Mouse (Mus musculus): ENCODE results near the gene Rangrf. TPM values are rescaled to one million over a fixed set of nuclear protein-coding genes. Genes with fewer than 3 reads are reported as not detected.
"Not testable (repeated sequence)": the region's sequence is repeated elsewhere in the genome, so short reads cannot be mapped to it uniquely, and the experiment has no call there.

The Rangrf gene
- 10 to 100 TPM; 54.2 to 57.7 TPM for total RNA-seq (2021)
- long read RNA-seq, experiment 1, transcript Rangrf-201 (5 exons, 820 nt), result major isoform, 21 of 27 reads
- long read RNA-seq, experiment 1, partial matches to known transcripts, result 2 of 27 reads
- long read RNA-seq, experiment 1, other reads (novel, unspliced or antisense), result 2 of 27 reads
- long read RNA-seq, experiment 2, transcript Rangrf-201 (5 exons, 820 nt), result major isoform, 22 of 25 reads
- long read RNA-seq, experiment 2, partial matches to known transcripts, result 2 of 25 reads
- long read RNA-seq, experiment 2, other reads (novel, unspliced or antisense), result 1 of 25 reads

DNA sequence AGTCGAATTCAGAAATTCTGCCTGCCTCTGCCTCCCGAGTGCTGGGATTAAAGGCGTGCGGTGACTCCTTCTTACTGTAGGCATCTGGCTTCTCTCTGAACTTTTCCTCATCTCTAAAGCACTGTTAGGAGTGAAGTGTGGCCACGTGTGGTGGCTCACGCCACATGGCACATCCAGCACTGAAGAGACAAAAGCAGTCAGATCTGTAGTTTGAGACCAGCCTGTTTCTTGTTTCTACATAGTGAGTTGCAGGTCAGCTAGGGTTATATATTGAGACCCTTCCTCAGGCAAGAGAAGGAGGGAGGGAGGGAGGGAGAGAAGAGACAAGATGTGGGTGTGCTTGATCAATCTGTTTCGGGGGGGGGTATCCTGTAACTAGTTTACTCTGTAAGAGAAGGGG, at the start of gene Rangrf:
Rangrf (minus strand) TSS at position 101 of the 400 bp plus-strand sequence.
- no peak for DNase-seq
- intact Hi-C loops (cut with DNase I; ENCODE audit: low total_unique reads), result no loop called here

GRCm38 (mm10) chr11:69020691-69021090, 45.7 kb upstream of the Rangrf start:
- intact Hi-C loops (cut with DNase I; ENCODE audit: low total_unique reads), result no loop called here
- no peak for DNase-seq

DNA sequence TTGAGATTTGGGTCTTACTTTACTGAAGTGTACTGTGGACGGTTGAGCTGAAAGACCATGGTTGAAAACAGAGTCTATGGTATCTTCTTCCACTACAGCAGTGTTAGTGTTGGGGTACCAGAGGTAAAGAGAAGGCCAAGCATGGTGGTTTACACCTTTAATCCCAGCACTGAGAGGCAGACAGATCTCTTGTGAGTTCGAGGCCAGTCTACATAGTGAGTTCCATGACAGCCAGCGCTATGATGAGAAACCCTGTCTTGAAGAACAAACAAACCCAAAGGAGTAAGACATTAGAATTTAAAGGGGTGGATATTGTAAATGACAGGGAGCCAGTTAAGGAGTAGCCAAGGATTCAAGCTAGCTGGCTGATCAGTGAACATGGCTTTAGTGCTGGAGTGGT, 41.8 kb upstream of the Rangrf start:
- intact Hi-C loops (cut with DNase I; ENCODE audit: low total_unique reads), result no loop called here

GRCm38 (mm10) chr11:69015644-69016441, 40.9 kb upstream of the Rangrf start, which contains the start of gene Ctc1:
Gene Ctc1, plus strand, starts transcription at chr11:69015911.
- intact Hi-C loops (cut with DNase I; ENCODE audit: low total_unique reads), result no loop called here
- DNase-seq, result peak; percentile 89

More for the DNA sequence above, 41.8 kb upstream of the Rangrf start:
- no peak for DNase-seq

- intact Hi-C loops (cut with DNase I; ENCODE audit: low total_unique reads), result no loop called here
- peak; percentile 88 for DNase-seq
Observed at GRCm38 (mm10) chr11:69012071-69012601, 37.2 kb upstream of the Rangrf start.

DNA sequence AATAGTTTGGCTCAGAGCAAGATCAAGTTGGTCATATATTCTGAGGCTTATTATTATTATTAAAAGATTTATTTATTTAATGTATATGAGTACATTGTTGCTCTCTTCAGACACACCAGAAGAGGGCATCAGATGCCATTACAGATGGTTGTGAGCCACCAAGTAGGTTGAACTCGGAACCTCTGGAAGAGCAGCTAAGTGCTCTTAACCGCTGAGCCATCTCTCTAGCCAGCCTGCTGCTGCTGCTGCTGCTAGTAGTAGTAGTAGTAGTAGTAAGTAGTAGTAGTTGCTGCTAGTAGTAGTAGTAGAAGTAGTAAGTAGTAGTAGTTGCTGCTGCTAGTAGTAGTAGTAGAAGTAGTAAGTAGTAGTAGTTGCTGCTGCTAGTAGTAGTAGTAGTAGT, 36.5 kb upstream of the Rangrf start:
- intact Hi-C loops (cut with DNase I; ENCODE audit: low total_unique reads); DNase-seq: not testable (repeated sequence)

GRCm38 (mm10) chr11:69010400-69011323, 35.7 kb upstream of the Rangrf start:
- intact Hi-C loops (cut with DNase I; ENCODE audit: low total_unique reads), result no loop called here
- DNase-seq, result no peak

DNA sequence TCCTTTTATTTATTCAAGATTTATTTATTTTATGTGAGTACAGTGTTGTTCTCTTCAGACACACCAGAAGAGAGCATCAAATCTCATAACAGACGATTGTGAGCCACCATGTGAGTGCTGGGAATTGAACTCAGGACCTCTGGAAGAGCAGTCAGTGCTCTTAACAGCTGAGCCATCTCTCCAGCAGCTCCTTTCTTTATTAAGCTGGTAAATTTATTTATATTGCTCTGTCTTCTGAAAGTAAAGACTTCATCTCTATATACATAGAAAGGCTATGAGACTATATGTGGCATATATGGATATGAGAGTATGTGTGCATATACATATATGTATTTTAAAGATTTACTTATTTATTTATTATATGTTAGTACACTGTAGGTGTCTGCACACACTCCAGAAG, 34.5 kb upstream of the Rangrf start:
- intact Hi-C loops (cut with DNase I; ENCODE audit: low total_unique reads), result no loop called here
- no peak for DNase-seq

DNA sequence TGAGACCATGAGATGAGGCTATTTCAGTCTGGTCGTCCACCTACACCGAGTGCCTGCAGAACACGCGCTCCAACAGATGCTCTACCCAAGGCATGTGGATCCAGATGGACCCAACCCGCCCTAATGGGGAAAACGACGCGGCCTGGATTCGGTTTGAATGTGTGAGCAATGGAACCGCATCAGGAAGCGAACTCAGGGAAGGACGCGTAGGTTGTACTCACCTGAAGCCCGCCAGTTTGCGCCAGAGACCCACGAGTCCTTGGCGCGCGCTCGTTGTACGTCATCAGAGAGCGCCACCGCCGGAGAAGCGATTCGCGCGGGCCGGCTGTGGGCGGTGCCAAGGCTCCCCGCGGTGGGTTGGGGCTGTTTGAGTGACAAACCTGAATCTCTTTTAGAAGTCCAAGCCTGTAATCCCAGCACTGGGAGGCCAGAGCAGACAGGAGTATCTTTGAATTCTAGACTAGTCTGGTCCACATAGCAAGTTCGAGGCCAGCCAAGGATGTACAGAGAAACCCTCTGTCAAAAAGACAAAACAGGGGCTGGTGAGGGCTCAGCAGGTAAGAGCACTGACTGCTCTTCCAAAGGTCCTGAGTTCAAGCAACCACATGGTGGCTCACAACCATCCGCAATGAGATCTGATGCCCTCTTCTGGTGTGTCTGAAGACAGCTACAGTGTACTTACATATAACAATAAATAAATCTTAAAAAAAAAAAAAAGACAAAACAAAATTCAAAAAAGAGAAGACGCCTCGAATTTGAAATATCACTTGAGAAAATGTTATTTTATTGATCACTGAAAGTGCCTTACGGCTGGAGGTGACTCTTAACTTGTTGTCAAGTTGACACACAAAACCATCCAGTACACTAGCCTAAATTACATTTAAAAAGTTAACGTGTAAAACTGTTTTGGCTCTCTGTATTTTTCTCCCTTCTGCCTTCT, 33.5 kb upstream of the Rangrf start, which contains the start of gene Pfas:
Pfas (minus strand) TSS at position 279 of the 940 bp plus-strand sequence.
- peak; percentile 89 for DNase-seq
- intact Hi-C loops (cut with DNase I; ENCODE audit: low total_unique reads), result no loop called here

DNA sequence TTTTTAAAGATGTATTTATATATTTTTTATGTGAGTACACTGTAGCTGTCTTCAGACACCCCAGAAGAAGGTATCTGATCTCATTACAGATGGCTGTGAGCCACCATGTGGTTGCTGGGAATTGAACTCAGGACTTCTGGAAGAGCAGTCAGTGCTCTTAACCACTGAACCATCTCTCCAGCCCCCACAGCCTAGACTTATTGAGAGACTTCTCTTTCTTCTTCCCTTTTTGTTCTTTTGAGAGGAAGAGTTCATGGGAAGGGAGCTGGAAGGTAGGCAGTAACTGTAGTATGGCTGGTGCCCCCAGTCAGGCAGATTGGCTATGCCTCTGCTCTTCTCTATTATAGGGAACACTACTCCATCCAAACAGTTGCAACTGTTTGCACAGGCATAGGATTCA, 31.6 kb upstream of the Rangrf start:
- DNase-seq; intact Hi-C loops (cut with DNase I; ENCODE audit: low total_unique reads): not testable (repeated sequence)

DNA sequence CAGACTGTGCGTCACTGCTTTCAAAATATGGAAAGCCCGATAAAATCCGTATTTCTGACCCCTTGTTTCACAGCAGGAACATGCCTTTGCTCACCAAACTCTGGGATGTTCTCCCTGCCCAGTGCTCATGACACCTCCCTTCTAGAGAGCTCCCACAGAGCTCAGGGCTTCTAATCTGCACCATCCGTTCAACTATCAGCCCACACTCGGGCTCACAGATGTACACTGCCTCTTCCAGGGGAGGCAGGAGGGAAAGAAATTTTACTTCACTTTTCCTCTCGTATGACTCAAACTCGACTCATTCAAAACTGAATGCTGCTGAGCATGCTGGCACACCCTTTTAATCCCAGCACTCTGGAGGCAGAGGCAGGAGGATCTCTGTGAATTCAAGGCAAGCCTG, 30.2 kb upstream of the Rangrf start:
- intact Hi-C loops (cut with DNase I; ENCODE audit: low total_unique reads), result no loop called here
- DNase-seq, result no peak

- DNase-seq, result no peak
- intact Hi-C loops (cut with DNase I; ENCODE audit: low total_unique reads), result no loop called here
Observed at GRCm38 (mm10) chr11:69003592-69003991, 28.6 kb upstream of the Rangrf start.

DNA sequence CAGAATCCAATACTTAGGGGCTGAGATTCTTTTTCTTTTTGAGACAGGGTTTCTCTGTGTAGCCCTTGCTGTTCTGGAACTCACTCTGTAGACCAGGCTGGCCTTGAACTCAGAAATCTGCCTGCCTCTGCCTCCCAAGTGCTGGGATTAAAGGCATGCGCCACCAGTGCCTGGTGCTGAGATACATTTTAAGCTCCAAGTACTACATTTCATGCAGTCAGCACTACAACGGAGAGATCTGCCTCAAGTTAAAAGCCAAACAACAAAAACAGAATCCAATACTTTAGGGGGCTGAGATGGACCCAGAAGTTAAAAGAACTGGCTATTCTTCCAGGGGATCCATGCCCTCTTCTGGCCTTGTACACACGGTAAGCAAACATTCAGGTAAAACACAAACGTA, 27.8 kb upstream of the Rangrf start:
- DNase-seq; intact Hi-C loops (cut with DNase I; ENCODE audit: low total_unique reads): not testable (repeated sequence)

DNA sequence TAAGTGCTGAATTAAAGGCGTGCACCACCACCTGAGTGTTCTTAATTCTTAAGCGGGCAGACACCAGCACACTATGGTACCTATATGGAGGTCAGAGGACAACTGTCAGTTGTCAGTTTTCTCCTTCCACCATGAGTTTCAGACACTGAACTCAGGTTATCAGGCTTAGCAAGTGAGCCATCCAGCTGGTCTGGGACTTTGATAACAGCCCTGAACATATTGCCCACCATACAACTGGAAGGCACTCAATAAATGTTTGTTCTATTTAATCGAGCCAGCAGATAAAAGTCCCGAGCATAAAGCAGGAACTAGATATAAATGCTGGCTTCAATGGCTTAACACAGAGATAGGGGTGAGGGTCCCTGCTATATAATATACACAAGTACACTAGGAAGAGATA, 22.1 kb upstream of the Rangrf start:
- intact Hi-C loops (cut with DNase I; ENCODE audit: low total_unique reads), result no loop called here
- DNase-seq, result no peak

DNA sequence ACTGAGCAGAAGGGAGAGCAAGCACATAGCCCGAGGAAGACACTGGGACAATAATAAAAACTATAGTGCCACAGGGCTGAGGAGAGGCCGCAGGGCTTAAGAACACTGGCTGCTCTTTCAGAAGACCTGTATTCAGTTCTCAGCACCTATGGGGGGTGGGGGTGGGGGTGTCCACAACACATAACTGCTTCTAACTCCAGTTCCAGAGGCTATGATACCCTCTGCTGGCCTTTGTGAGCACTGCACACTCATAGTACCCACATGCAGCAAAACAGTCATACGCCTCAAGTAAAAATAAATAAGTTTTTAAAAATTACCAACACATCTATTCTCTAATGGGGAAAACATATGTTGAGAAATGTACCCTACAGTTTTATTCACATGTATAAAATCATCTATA, 19.4 kb upstream of the Rangrf start:
- intact Hi-C loops (cut with DNase I; ENCODE audit: low total_unique reads), result no loop called here
- no peak for DNase-seq

GRCm38 (mm10) chr11:68993122-68993521, 18.1 kb upstream of the Rangrf start:
- DNase-seq, result no peak
- intact Hi-C loops (cut with DNase I; ENCODE audit: low total_unique reads), result no loop called here

- peak; percentile 62 for DNase-seq
- intact Hi-C loops (cut with DNase I; ENCODE audit: low total_unique reads), result no loop called here
Observed at GRCm38 (mm10) chr11:68988341-68988740, 13.4 kb upstream of the Rangrf start.

GRCm38 (mm10) chr11:68987365-68987882, 12.4 kb upstream of the Rangrf start:
- intact Hi-C loops (cut with DNase I; ENCODE audit: low total_unique reads), result no loop called here
- DNase-seq, result no peak
